Mouse (Mus musculus) adrenal gland, postnatal 14 days (tissue): ENCODE measurements around the gene Olfr1211. TPM values are rescaled to one million over a fixed set of nuclear protein-coding genes. Genes with fewer than 3 reads are reported as not detected.

Experiments used
- DNase-seq: peaks from one replicate; pipeline ENCODE4 v3.0.0; 2021; ENCODE audit warnings: mixed read lengths
- long read RNA-seq, 2 experiments: library from polyadenylated mRNA; stranded (forward); transcript quantifications; one replicate each; pipeline ENCODE4 v2.0.0; 2021
- total RNA-seq: library from RNA; stranded (reverse); gene quantifications from 2 replicates; pipeline ENCODE4 v1.2.3, GENCODE M21; 2021

Gene Olfr1211
- not detected in 2 replicates for total RNA-seq
- long read RNA-seq, experiment 1 = 0 reads
- long read RNA-seq, experiment 2 = 0 reads

- DNase-seq = no peak
Observed at GRCm38 (mm10) chr2:88938011-88938410, at the start of gene Olfr1211. Gene Olfr1211 (minus strand): TSS chr2:88938111.

- DNase-seq = no peak
Observed at GRCm38 (mm10) chr2:88980181-88980580, 42.3 kb upstream of the Olfr1211 start, which contains the start of gene Gm13762. Gene Gm13762 (minus strand): TSS chr2:88980281.

- no peak for DNase-seq
Observed at GRCm38 (mm10) chr2:88953669-88954068, 15.8 kb upstream of the Olfr1211 start, which contains the start of gene Olfr1212. Gene Olfr1212 (plus strand): TSS chr2:88953969.

DNA sequence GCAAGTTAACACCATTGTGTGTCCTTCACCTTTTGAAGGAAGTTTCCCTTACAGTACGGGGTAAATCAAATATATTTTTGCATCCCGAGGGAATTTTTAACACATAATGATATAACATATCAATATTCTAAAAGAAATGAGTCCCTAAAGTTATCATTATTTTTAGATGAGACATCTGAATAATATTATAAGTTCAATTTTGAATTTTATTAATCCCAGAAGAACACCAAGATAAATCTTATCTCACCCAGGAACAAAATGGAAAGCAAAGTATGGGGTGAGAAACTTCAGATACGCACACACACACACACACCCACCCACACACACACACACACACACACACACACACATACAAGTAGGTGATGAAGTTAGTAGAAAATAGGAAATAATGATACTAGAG is 22.9 kb downstream of the Olfr1211 start, which contains the start of gene Olfr1209:
Gene Olfr1209 (minus strand): TSS at position 101 of the 400 bp plus-strand sequence.
- no peak for DNase-seq

GRCm38 (mm10) chr2:88902211-88902610 is 35.7 kb downstream of the Olfr1211 start, which contains the start of gene Olfr1208:
Gene Olfr1208 (minus strand): TSS chr2:88902311.
- no peak for DNase-seq

Other genes starting within 250 kb of the Olfr1211 start
- not detected in 2 replicates for gene Olfr1195, start 248.9 kb downstream of the Olfr1211 start, total RNA-seq
- not detected in 2 replicates for gene Olfr1196, start 233.5 kb downstream of the Olfr1211 start, total RNA-seq
- not detected in 2 replicates for gene Olfr1197, start 205.7 kb downstream of the Olfr1211 start, total RNA-seq
- gene Olfr1198, start 186.7 kb downstream of the Olfr1211 start, total RNA-seq = not detected in 2 replicates
- gene Olfr1199, start 177.6 kb downstream of the Olfr1211 start, total RNA-seq = not detected in 2 replicates
- not detected in 2 replicates for gene Olfr1200, start 167.6 kb downstream of the Olfr1211 start, total RNA-seq
- gene Olfr1201, start 145.1 kb downstream of the Olfr1211 start, total RNA-seq = not detected in 2 replicates
- gene Olfr1202, start 123.6 kb downstream of the Olfr1211 start, total RNA-seq = 0.11 TPM in 1 of 2 replicates, not detected in the other
- gene Olfr1205, start 108.4 kb downstream of the Olfr1211 start, total RNA-seq = not detected in 2 replicates
- gene Olfr1204, start 88.8 kb downstream of the Olfr1211 start, total RNA-seq = not detected in 2 replicates
- gene Olfr1206, start 74.9 kb downstream of the Olfr1211 start, total RNA-seq = not detected in 2 replicates
- gene Olfr1208, start 35.8 kb downstream of the Olfr1211 start, total RNA-seq = not detected in 2 replicates
- not detected in 2 replicates for gene Olfr1209, start 23.0 kb downstream of the Olfr1211 start, total RNA-seq
- gene Olfr1212, start 15.9 kb upstream of the Olfr1211 start, total RNA-seq = not detected in 2 replicates
- gene Gm13762, start 42.2 kb upstream of the Olfr1211 start, total RNA-seq = not detected in 2 replicates
- not detected in 2 replicates for gene Olfr1214, start 54.5 kb upstream of the Olfr1211 start, total RNA-seq
- gene Olfr1215, start 68.9 kb upstream of the Olfr1211 start, total RNA-seq = not detected in 2 replicates
- gene Olfr1216, start 80.2 kb upstream of the Olfr1211 start, total RNA-seq = not detected in 2 replicates
- gene Olfr1217, start 94.0 kb upstream of the Olfr1211 start, total RNA-seq = not detected in 2 replicates
- not detected in 2 replicates for gene Olfr1218, start 123.1 kb upstream of the Olfr1211 start, total RNA-seq
- gene Olfr1219, start 145.4 kb upstream of the Olfr1211 start, total RNA-seq = not detected in 2 replicates
- gene Olfr1220, start 168.7 kb upstream of the Olfr1211 start, total RNA-seq = not detected in 2 replicates
- gene Olfr1221, start 179.2 kb upstream of the Olfr1211 start, total RNA-seq = not detected in 2 replicates
- not detected in 2 replicates for gene Olfr1222, start 194.9 kb upstream of the Olfr1211 start, total RNA-seq
- not detected in 2 replicates for gene Olfr1223, start 213.4 kb upstream of the Olfr1211 start, total RNA-seq
- not detected in 2 replicates for gene Olfr1224-ps1, start 226.0 kb upstream of the Olfr1211 start, total RNA-seq
- not detected in 2 replicates for gene Olfr1225, start 236.6 kb upstream of the Olfr1211 start, total RNA-seq